Mouse (Mus musculus) intestine, embryonic 16.5 days (tissue): ENCODE measurements at regions not wholly inside any gene's neighbourhood (a gene's known extent, or its start where the extent isn't known, plus 50 kb on each side); places are given as distances from the start of the nearest gene placed in this dataset.

Experiments
- ATAC-seq: fragments of 200-750 bp; cut with Nextera tagmentation; 2 replicates; pipeline ENCODE4 v1.8.0; 2017; ENCODE audit warnings: moderate TSS enrichment, moderate library complexity
- H3K27ac ChIP-seq: fragments of 300-500 bp; sonication (generic); 2 replicates; pipeline ENCODE4 v1.5.1; 2014; ENCODE audit warnings: mild to moderate bottlenecking, low read length
- H3K27me3 ChIP-seq: fragments of 300-500 bp; sonication (generic); replicated peaks from 2 replicates; pipeline ENCODE4 v1.6.1; 2014; ENCODE audit warnings: low read length, control low read depth, mixed read lengths; ENCODE audit not compliant: control insufficient read depth, insufficient read depth
- H3K36me3 ChIP-seq: fragments of 300-500 bp; sonication (generic); 2 replicates; pipeline ENCODE4 v1.6.1; 2014; ENCODE audit warnings: low read length, control low read depth; ENCODE audit not compliant: control insufficient read depth, insufficient read depth
- H3K4me1 ChIP-seq: fragments of 300-500 bp; sonication (generic); 2 replicates; pipeline ENCODE4 v1.6.1; 2014; ENCODE audit warnings: low read length, control low read depth, mixed read lengths; ENCODE audit not compliant: control insufficient read depth, insufficient read depth
- H3K4me2 ChIP-seq: fragments of 300-500 bp; sonication (generic); 2 replicates; pipeline ENCODE4 v1.6.1; 2014; ENCODE audit warnings: low read depth, low read length, control low read depth
- H3K4me3 ChIP-seq: fragments of 300-500 bp; sonication (generic); 2 replicates; pipeline ENCODE4 v1.5.1; 2014; ENCODE audit warnings: mild to moderate bottlenecking, low read length
- H3K9ac ChIP-seq: fragments of 300-500 bp; sonication (generic); 2 replicates; pipeline ENCODE4 v1.6.1; 2014; ENCODE audit warnings: low read depth, low read length
- H3K9me3 ChIP-seq: fragments of 300-500 bp; sonication (generic); 2 replicates; pipeline ENCODE4 v1.6.1; 2016; ENCODE audit warnings: low read length, control low read depth; ENCODE audit not compliant: control insufficient read depth
- WGBS: fragments of 180-500 bp; shearing (Covaris S2); extraction: QIAGEN DNeasy Blood & Tissue Kit; methylation state at CpG from one replicate; pipeline ENCODE4 v1.1.7; 2014; 5-methylcytosine and 5-hydroxymethylcytosine counted together

DNA sequence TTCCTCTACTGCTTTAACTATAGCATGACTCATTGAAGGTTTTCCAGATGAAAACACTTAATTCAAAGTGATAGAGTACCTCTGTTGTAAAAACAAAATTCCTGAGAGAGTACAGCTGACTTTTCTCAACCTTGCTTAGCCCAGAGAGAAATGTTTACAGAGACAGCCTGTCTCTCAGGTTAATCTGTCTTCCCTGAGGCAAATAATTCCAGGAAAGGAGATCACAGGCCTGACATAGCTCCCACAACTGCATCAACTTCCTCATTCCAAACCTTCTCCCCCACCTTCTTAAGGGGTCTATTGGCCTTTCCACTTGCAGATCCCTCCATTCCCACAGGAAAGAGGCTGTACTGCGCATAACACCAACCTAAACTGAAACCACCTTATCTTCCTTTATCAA, 586.1 kb upstream of the Impad1 start:
- H3K4me3 ChIP-seq = no peak overlapping the region
- no peaks in the 10 kb centered on the region for H3K27me3 ChIP-seq
- H3K9ac ChIP-seq = no peak overlapping the region
- no peaks in the 10 kb centered on the region for H3K4me1 ChIP-seq
- no peaks in the 10 kb centered on the region for H3K9me3 ChIP-seq
- H3K27ac ChIP-seq = 0 out of 2 replicates have a peak overlapping the region, but pooled peaks have one; percentile 4
- H3K4me2 ChIP-seq = no peak overlapping the region
- ATAC-seq = peak; percentile 40; the same call in 1 of the 2 replicates
- 42% methylated on average over 1 of the region's 1 CpGs for WGBS
- H3K36me3 ChIP-seq = no peaks in the 10 kb centered on the region

DNA sequence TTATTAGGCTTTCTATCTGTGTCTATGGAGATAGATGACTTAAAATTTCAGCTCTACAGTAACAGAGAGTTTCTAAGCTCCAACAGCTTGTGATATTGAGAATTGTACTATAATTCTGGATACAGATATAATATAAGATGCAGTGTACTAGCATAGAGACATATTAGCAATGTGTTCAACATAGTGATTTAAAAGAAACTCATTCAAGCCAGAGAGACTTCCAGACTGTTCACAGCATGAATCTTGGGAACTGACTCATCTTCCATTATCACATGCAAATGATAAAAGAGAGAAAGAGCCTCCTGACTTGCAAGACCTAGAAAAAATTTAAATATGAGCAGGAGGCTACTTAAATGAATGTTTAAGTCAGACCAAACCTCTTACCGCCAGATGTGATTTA, 565.1 kb upstream of the Impad1 start:
- no peak overlapping the region for H3K9ac ChIP-seq
- H3K4me1 ChIP-seq = no peaks in the 10 kb centered on the region
- H3K27me3 ChIP-seq = no peaks in the 10 kb centered on the region
- H3K4me3 ChIP-seq = no peak overlapping the region
- H3K9me3 ChIP-seq = no peaks in the 10 kb centered on the region
- H3K4me2 ChIP-seq = no peak overlapping the region
- H3K36me3 ChIP-seq = no peaks in the 10 kb centered on the region
- 90% methylated on average over 1 of the region's 1 CpGs for WGBS
- no peak for ATAC-seq
- H3K27ac ChIP-seq = no peak overlapping the region

- no peak overlapping the region for H3K4me3 ChIP-seq
- ATAC-seq = no peak
- no peaks in the 10 kb centered on the region for H3K4me1 ChIP-seq
- no peak overlapping the region for H3K4me2 ChIP-seq
- no peaks in the 10 kb centered on the region for H3K9me3 ChIP-seq
- H3K27ac ChIP-seq = no peak overlapping the region
- H3K36me3 ChIP-seq = no peaks in the 10 kb centered on the region
- WGBS = 81% methylated on average over 3 of the region's 3 CpGs
- H3K9ac ChIP-seq = no peak overlapping the region
- H3K27me3 ChIP-seq = no peaks in the 10 kb centered on the region
Measured at GRCm38 (mm10) chr4:5346226-5346625, 553.1 kb upstream of the Impad1 start.

DNA sequence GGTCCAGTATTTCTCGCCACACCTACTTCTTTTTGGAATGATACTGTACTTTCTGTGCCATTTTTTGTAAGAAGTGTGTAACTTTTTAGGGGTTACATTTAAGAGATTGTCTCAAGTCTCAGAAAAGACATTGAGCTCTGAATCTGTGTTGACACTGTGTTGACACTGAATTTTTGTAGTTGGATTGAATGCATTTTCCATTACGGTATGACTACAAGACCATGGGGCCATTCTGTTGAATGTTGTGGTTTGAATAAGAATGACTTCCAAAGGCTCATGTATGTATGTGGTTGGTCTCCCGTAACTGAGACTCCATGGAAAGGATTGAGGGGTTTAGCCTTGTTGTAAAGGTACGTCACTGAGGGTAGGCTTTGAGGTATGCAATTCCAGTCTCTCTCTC, 551.6 kb upstream of the Impad1 start:
- H3K4me3 ChIP-seq = no peak overlapping the region
- no peaks in the 10 kb centered on the region for H3K9me3 ChIP-seq
- 91% methylated on average over 4 of the region's 4 CpGs for WGBS
- no peaks in the 10 kb centered on the region for H3K36me3 ChIP-seq
- no peak for ATAC-seq
- no peaks in the 10 kb centered on the region for H3K27me3 ChIP-seq
- no peak overlapping the region for H3K9ac ChIP-seq
- no peak overlapping the region for H3K27ac ChIP-seq
- H3K4me2 ChIP-seq = no peak overlapping the region
- H3K4me1 ChIP-seq = no peaks in the 10 kb centered on the region

GRCm38 (mm10) chr4:5344311-5344710, 551.2 kb upstream of the Impad1 start:
- H3K27me3 ChIP-seq = no peaks in the 10 kb centered on the region
- H3K4me1 ChIP-seq = no peaks in the 10 kb centered on the region
- H3K36me3 ChIP-seq = no peaks in the 10 kb centered on the region
- no peaks in the 10 kb centered on the region for H3K9me3 ChIP-seq
- no peak overlapping the region for H3K9ac ChIP-seq
- no peak overlapping the region for H3K4me3 ChIP-seq
- no peak overlapping the region for H3K4me2 ChIP-seq
- 59% methylated on average over 2 of the region's 2 CpGs for WGBS
- no peak overlapping the region for H3K27ac ChIP-seq
- ATAC-seq = no peak

DNA sequence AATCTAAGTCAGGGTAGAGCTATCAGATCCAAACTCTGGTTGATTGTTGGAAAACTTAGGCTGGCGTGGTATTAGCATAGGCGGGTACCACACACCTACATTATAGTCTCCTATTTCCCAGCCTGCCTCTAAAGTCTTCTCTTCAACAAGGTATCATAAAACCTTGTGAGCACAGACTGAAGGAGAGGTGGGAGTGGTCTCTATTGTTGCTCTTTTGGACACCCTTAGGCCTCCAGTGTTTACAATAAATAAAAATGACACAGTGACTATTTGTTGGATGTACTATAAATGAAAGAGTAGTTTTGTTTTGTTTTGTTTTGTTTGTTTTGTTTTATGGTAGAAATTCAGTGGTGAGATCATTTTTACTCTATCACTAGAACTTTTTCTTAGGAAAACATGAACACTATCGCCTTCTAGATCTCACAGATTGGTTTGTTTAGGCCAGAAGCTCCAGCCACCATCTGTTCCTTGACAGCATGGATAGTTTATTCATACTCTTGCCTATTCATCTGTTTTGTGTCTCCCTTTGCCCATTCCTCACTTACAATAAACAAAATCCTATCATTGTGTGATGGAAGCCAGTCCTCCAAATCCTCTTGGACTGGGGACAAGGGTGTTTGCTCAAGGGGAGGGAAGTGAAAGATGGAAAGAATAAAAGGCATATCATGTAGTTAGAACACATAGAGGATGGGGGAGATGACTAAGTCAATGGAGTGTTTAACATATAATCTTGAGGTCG, 544.2 kb upstream of the Impad1 start:
- H3K36me3 ChIP-seq = no peaks in the 10 kb centered on the region
- H3K4me2 ChIP-seq = no peak overlapping the region
- H3K27ac ChIP-seq = no peak overlapping the region
- H3K4me1 ChIP-seq = no peaks in the 10 kb centered on the region
- H3K4me3 ChIP-seq = no peak overlapping the region
- H3K9me3 ChIP-seq = no peaks in the 10 kb centered on the region
- no peaks in the 10 kb centered on the region for H3K27me3 ChIP-seq
- no peak overlapping the region for H3K9ac ChIP-seq
- peak; percentile 69 for ATAC-seq
- 55% methylated on average over 4 of the region's 4 CpGs for WGBS

DNA sequence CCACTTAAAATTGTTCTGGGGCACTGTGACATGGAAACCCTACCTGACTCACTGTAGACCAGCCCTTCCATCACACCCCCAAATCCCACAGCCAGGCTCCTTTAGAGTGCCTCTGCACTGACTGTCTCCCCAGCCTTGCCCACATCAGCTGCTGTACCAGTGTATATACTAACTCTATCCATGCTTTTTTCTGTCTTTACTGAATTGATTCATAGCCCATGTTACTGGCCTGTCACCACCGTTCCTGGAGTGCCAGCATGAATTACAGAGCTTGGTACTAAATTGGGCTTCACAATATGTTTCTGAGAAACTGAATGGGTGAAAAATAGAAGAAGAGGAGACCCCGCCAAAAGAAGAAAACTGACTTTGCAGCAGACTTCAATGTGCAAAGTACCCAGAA, 541.9 kb upstream of the Impad1 start:
- H3K4me2 ChIP-seq = no peak overlapping the region
- 85% methylated on average over 2 of the region's 2 CpGs for WGBS
- H3K9me3 ChIP-seq = no peaks in the 10 kb centered on the region
- H3K36me3 ChIP-seq = no peaks in the 10 kb centered on the region
- H3K9ac ChIP-seq = no peak overlapping the region
- H3K4me1 ChIP-seq = no peaks in the 10 kb centered on the region
- H3K27me3 ChIP-seq = no peaks in the 10 kb centered on the region
- H3K27ac ChIP-seq = no peak overlapping the region
- no peak overlapping the region for H3K4me3 ChIP-seq
- ATAC-seq = no peak

DNA sequence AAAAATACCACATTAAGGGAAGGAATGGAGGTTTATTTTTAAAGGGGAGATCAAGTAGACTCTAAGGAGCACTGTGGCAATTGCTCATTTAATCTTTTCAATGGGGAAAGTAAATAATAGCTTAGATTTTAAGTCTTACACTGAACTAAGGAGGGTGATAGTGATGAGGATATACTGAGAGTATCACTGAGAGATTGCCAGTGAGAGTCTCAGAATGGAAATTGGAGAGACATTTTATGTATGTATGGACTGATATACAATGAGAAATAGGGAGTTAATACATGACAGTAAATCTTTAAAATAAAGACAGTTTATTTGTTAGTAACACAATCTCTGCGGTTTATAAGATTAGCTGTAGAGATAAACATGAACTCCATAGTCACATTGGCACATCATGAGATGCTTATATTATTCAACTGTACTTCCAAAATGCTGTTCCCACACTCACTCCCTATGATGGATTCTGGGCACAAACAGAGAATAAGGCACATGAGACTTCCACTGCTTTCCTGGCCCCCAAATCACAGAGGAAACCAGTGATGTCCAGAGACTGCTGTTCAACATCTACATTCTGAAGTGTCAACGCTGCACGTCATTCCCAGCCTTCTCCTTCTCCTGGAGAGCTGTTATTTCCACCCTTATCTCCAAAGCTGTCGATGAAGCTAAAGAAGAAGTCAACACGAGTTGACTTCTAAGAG, 535.5 kb upstream of the Impad1 start:
- H3K27me3 ChIP-seq = no peaks in the 10 kb centered on the region
- WGBS = 34% methylated on average over 5 of the region's 5 CpGs
- H3K4me3 ChIP-seq = no peak overlapping the region
- no peaks in the 10 kb centered on the region for H3K36me3 ChIP-seq
- no peaks in the 10 kb centered on the region for H3K4me1 ChIP-seq
- H3K9ac ChIP-seq = no peak overlapping the region
- no peaks in the 10 kb centered on the region for H3K9me3 ChIP-seq
- H3K27ac ChIP-seq = no peak overlapping the region
- ATAC-seq = 0 out of 2 replicates have a peak, but pooled peaks have one; percentile 16
- no peak overlapping the region for H3K4me2 ChIP-seq

DNA sequence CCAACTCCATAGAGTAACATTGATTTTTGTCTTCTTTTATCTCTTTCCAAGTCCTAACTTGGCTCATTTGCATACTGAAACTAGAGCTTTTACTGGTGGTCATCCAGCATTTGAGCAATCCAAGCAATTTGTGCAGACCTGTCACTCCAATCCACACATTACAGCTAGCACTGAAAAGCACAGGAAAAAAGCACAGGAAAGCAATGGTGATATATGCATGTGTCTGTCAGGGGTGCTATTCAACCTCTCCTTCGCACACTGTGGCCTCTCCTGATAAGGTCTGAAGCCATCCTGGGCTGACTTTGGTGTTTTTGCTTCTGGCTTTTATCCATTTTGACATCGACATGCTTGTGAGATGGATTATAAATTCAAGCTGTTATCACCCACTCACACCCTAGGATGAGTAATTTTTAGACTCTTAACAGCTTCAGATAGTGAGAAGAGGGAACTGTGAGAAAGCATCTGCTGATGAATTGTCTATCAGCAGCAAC, 534.1 kb upstream of the Impad1 start:
- no peak overlapping the region for H3K4me3 ChIP-seq
- H3K27ac ChIP-seq = no peak overlapping the region
- ATAC-seq = no peak; the same call in 1 of the 2 replicates
- WGBS = 30% methylated on average over 2 of the region's 2 CpGs
- no peak overlapping the region for H3K9ac ChIP-seq
- no peaks in the 10 kb centered on the region for H3K36me3 ChIP-seq
- H3K4me1 ChIP-seq = no peaks in the 10 kb centered on the region
- no peaks in the 10 kb centered on the region for H3K27me3 ChIP-seq
- no peaks in the 10 kb centered on the region for H3K9me3 ChIP-seq
- no peak overlapping the region for H3K4me2 ChIP-seq
